Mouse (Mus musculus) forebrain, postnatal 0 days (tissue): ENCODE measurements around the gene Hsp90aa1. TPM values are rescaled to one million over a fixed set of nuclear protein-coding genes. Genes with fewer than 3 reads are reported as not detected.
A peak's percentile ranks its signal among the peaks of the same experiment; 100 is the strongest.

Experiments used
- ATAC-seq: fragments of 200-750 bp; cut with Nextera tagmentation; 2 replicates; pipeline ENCODE4 v1.8.0; 2017; ENCODE audit warnings: mild to moderate bottlenecking, moderate library complexity
- DNase-seq: peaks from one replicate; pipeline ENCODE4 v3.0.0-alpha.2; 2015
- H3K27ac ChIP-seq: fragments of 300-500 bp; sonication (generic); 2 replicates; pipeline ENCODE4 v1.5.1; 2014; ENCODE audit warnings: low read depth, mild to moderate bottlenecking, antibody characterized with exemption, low read length, moderate library complexity, mixed read lengths
- H3K27me3 ChIP-seq: fragments of 300-500 bp; sonication (generic); 2 replicates; pipeline ENCODE4 v1.6.1; 2014; ENCODE audit warnings: mild to moderate bottlenecking, low read length, mixed read lengths; ENCODE audit not compliant: insufficient read depth
- H3K36me3 ChIP-seq: fragments of 300-500 bp; sonication (generic); 2 replicates; pipeline ENCODE4 v1.6.1; 2014; ENCODE audit warnings: mild to moderate bottlenecking, moderate library complexity; ENCODE audit not compliant: insufficient read depth
- H3K4me1 ChIP-seq: fragments of 300-500 bp; sonication (generic); 2 replicates; pipeline ENCODE4 v1.6.1; 2014; ENCODE audit warnings: antibody characterized with exemption; ENCODE audit not compliant: insufficient read depth
- H3K4me2 ChIP-seq: fragments of 300-500 bp; sonication (generic); 2 replicates; pipeline ENCODE4 v1.6.1; 2014; ENCODE audit warnings: low read depth, mild to moderate bottlenecking, moderate library complexity
- H3K4me3 ChIP-seq: fragments of 300-500 bp; sonication (generic); 2 replicates; pipeline ENCODE4 v1.5.1; 2014; ENCODE audit warnings: low read depth, low read length, mixed read lengths
- H3K9ac ChIP-seq: fragments of 300-500 bp; sonication (generic); 2 replicates; pipeline ENCODE4 v1.6.1; 2014; ENCODE audit warnings: mild to moderate bottlenecking
- H3K9me3 ChIP-seq: fragments of 300-500 bp; sonication (generic); 2 replicates; pipeline ENCODE4 v1.6.1; 2016; ENCODE audit warnings: low read length
- CTCF ChIP-seq: sonication (generic); IDR thresholded peaks from 2 replicates; pipeline ENCODE4 v1.5.1; 2016; ENCODE audit warnings: antibody characterized with exemption, control low read depth, low read depth
- WGBS: fragments of 180-500 bp; shearing (Covaris S2); extraction: QIAGEN DNeasy Blood & Tissue Kit; methylation state at CpG from one replicate; pipeline ENCODE4 v1.1.7; 2014; 5-methylcytosine and 5-hydroxymethylcytosine counted together
- polyA plus RNA-seq: library from polyadenylated mRNA; unstranded; fragments of >200 nt; fragmentation: Nextera tagmentation; extraction: Ambion mirVana; gene quantifications from 2 replicates; pipeline ENCODE4 v1.2.1, GENCODE M21; 2015
- total RNA-seq: library from RNA; depleted of rRNA; stranded (reverse); fragments of >200 nt; gene quantifications from 2 replicates; pipeline ENCODE4 v1.2.3, GENCODE M21; 2014

The Hsp90aa1 gene
- total and polyA plus RNA-seq, 2 experiments from 2014 or later: 720 to 1,324 TPM

- no peak for DNase-seq
- no peak overlapping the region for H3K4me3 ChIP-seq
- TF ChIP-seq CTCF: no peak
- no peaks in the 10 kb centered on the region for H3K9me3 ChIP-seq
- ATAC-seq: no peak
- no peak overlapping the region for H3K27ac ChIP-seq
- WGBS: 63% methylated on average over 1 of the region's 1 CpGs
- H3K9ac ChIP-seq: no peak overlapping the region
- no peak overlapping the region for H3K4me2 ChIP-seq
- no peaks in the 10 kb centered on the region for H3K36me3 ChIP-seq
- H3K4me1 ChIP-seq: no peaks in the 10 kb centered on the region
- no peaks in the 10 kb centered on the region for H3K27me3 ChIP-seq
Measured at GRCm38 (mm10) chr12:110726428-110726827, 23.9 kb upstream of the Hsp90aa1 start.

- no peak for DNase-seq
- Histone ChIP-seq H3K9me3 (no peaks in the 10 kb centered on the region), H3K4me3 (no peak overlapping the region), H3K27ac (no peak overlapping the region), H3K4me1 (no peaks in the 10 kb centered on the region), H3K4me2 (no peak overlapping the region), H3K27me3 (no peaks in the 10 kb centered on the region), H3K36me3 (no peaks in the 10 kb centered on the region), H3K9ac (no peak overlapping the region)
- TF ChIP-seq CTCF: no peak
- WGBS: 81% methylated on average over 5 of the region's 5 CpGs
- no peak for ATAC-seq
Measured at GRCm38 (mm10) chr12:110725489-110725888, 23.0 kb upstream of the Hsp90aa1 start.

GRCm38 (mm10) chr12:110725051-110725450, 22.5 kb upstream of the Hsp90aa1 start:
- Histone ChIP-seq H3K9me3 (no peaks in the 10 kb centered on the region), H3K36me3 (no peaks in the 10 kb centered on the region), H3K27me3 (no peaks in the 10 kb centered on the region), H3K4me2 (no peak overlapping the region), H3K27ac (no peak overlapping the region), H3K9ac (no peak overlapping the region), H3K4me1 (no peaks in the 10 kb centered on the region), H3K4me3 (no peak overlapping the region)
- TF ChIP-seq CTCF: no peak
- DNase-seq (no peak), ATAC-seq (no peak)
- 93% methylated on average over 5 of the region's 5 CpGs for WGBS

- H3K4me1 ChIP-seq: no peaks in the 10 kb centered on the region
- H3K4me3 ChIP-seq: no peak overlapping the region
- H3K27ac ChIP-seq: no peak overlapping the region
- WGBS: 47% methylated on average over 5 of the region's 5 CpGs
- TF ChIP-seq CTCF: no peak
- no peaks in the 10 kb centered on the region for H3K9me3 ChIP-seq
- no peaks in the 10 kb centered on the region for H3K27me3 ChIP-seq
- no peak overlapping the region for H3K9ac ChIP-seq
- no peak for DNase-seq
- ATAC-seq: no peak
- H3K36me3 ChIP-seq: no peaks in the 10 kb centered on the region
- no peak overlapping the region for H3K4me2 ChIP-seq
Measured at GRCm38 (mm10) chr12:110716004-110716403, 13.5 kb upstream of the Hsp90aa1 start.

GRCm38 (mm10) chr12:110714215-110714614, 11.7 kb upstream of the Hsp90aa1 start:
- Histone ChIP-seq H3K27ac (no peak overlapping the region), H3K4me1 (no peaks in the 10 kb centered on the region), H3K4me2 (no peak overlapping the region), H3K9me3 (no peaks in the 10 kb centered on the region), H3K4me3 (no peak overlapping the region), H3K36me3 (no peaks in the 10 kb centered on the region), H3K9ac (no peak overlapping the region), H3K27me3 (no peaks in the 10 kb centered on the region)
- no peak for ATAC-seq
- no peak for DNase-seq
- no peak for TF ChIP-seq CTCF
- WGBS: 92% methylated on average over 6 of the region's 6 CpGs

DNA sequence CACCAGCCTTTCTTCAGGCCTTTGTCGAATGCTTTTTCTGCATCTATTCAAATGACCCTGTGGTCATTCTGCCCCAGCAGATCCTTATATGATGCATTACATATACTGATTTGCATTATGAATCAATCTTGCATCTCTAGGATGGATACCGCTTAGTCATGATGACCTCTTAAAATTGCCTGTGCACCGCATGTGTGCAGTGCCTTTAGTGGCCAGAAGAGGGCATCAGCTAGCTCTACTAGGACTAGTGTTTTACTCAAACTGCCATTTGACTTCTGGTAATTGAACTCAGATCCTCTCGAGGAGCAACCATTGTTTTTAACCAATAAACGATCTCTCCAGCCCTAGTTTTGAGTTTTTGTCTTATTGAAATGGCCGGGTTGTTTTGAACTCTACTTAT, 11.3 kb upstream of the Hsp90aa1 start:
- H3K4me1 ChIP-seq: no peaks in the 10 kb centered on the region
- no peak overlapping the region for H3K4me3 ChIP-seq
- no peaks in the 10 kb centered on the region for H3K9me3 ChIP-seq
- H3K4me2 ChIP-seq: no peak overlapping the region
- no peaks in the 10 kb centered on the region for H3K27me3 ChIP-seq
- no peak overlapping the region for H3K27ac ChIP-seq
- no peak for DNase-seq
- no peaks in the 10 kb centered on the region for H3K36me3 ChIP-seq
- peak; percentile 42 for TF ChIP-seq CTCF
- no peak for ATAC-seq
- no peak overlapping the region for H3K9ac ChIP-seq
- WGBS: 95% methylated on average over 6 of the region's 6 CpGs

DNA sequence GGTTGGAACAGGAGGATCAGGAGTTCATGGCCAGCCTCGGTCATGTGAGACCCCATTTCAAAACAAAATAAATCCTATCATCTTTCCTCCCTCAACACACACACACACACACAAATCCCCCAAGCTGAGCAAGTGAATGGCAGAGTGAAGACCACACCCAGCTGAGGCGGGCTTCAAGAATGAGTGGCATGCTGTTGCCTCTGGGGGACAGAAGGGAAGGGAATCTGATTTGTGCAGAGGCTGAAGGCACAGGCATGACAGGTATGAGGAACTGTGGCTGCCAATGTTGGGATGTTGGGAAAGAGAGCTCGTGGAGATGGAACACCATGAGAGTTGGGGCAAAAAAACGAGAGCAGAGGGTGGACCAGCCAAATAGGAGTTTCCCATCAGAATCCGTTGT, 8.7 kb upstream of the Hsp90aa1 start:
- no peak overlapping the region for H3K9ac ChIP-seq
- no peak overlapping the region for H3K4me3 ChIP-seq
- WGBS: 76% methylated on average over 5 of the region's 5 CpGs
- H3K4me2 ChIP-seq: no peak overlapping the region
- DNase-seq (no peak), ATAC-seq (no peak)
- peaks cover 4% of the 10 kb centered on the region; the same call in 1 of the 2 replicates for H3K4me1 ChIP-seq
- H3K27ac ChIP-seq: no peak overlapping the region
- H3K36me3 ChIP-seq: no peaks in the 10 kb centered on the region
- TF ChIP-seq CTCF: no peak
- H3K27me3 ChIP-seq: no peaks in the 10 kb centered on the region
- no peaks in the 10 kb centered on the region for H3K9me3 ChIP-seq

DNA sequence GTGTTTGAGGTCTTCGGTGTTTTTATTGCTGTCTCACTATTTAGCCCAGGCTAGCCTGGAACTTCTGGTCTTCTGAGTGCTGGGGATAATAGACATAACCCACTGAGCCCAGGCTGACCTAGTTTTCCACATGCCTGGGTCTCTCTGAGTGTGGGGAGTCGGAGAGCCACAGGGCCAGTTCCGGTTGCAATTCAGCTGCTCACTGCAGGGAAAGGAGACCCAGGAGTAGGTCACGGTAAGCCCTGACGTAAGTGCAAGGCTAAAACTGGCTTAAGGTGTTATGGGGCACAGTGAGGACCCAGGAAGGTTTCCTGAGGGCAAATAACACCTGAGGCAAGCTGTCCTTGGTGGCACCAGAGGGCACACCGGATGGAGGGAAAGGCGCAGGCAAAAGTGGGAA, 4.9 kb upstream of the Hsp90aa1 start:
- Histone ChIP-seq H3K9me3 (no peaks in the 10 kb centered on the region), H3K4me2 (no peak overlapping the region), H3K4me3 (no peak overlapping the region), H3K36me3 (no peaks in the 10 kb centered on the region), H3K27me3 (no peaks in the 10 kb centered on the region), H3K27ac (no peak overlapping the region), H3K9ac (no peak overlapping the region), H3K4me1 (peaks cover 4% of the 10 kb centered on the region; the same call in 1 of the 2 replicates)
- TF ChIP-seq CTCF: no peak
- ATAC-seq (no peak), DNase-seq (no peak)
- 92% methylated on average over 7 of the region's 7 CpGs for WGBS
